8 mouse cellular contexts compared by ENCODE assay signal in genomic region chr7:45560843-45561623, GRCm38 (mm10). TPM values are rescaled to one million over a fixed set of nuclear protein-coding genes. Genes with fewer than 3 reads are reported as not detected.
DNase-seq lines count a peak whose midpoint lies in the region; ATAC-seq lines count a peak whose summit lies in the region.

No protein-coding gene starts in this region.

- H3K9ac ChIP-seq in hindbrain, embryonic 12.5 days = no peak overlapping the region

- DNase-seq in Muller cell, postnatal 12 days (ENCODE audit: inconsistent ontology term) = peak; percentile 39
- peak; percentile 75 for DNase-seq in cerebellum, adult 9-11 months
- peak; percentile 58 to 80 for DNase-seq in frontal cortex, postnatal 14 days (ENCODE audit: low spot score in 2 of 2)
- DNase-seq in layer of hippocampus, postnatal 14 days (ENCODE audit: low spot score in 2 of 2) = peak; percentile 71 to 80
- peak; percentile 86 for DNase-seq in lung, postnatal 14 days
- DNase-seq in retina, embryonic 14.5 days (ENCODE audit: low spot score) = peak; percentile 82
- peak; percentile 85 for DNase-seq in urinary bladder, postnatal 14 days (ENCODE audit: low spot score)

- H3K9me3 ChIP-seq in hindbrain, embryonic 12.5 days (replicated peaks) = no peaks in the 10 kb centered on the region

- H3K4me3 ChIP-seq in hindbrain, embryonic 12.5 days = no peak overlapping the region

- no peaks in the 10 kb centered on the region for H3K36me3 ChIP-seq in hindbrain, embryonic 12.5 days

- no peak overlapping the region for H3K27ac ChIP-seq in hindbrain, embryonic 12.5 days

- WGBS in hindbrain, embryonic 12.5 days = 25% methylated on average over 17 of the region's 17 CpGs

- peak; percentile 52; the same call in 1 of the 2 replicates for ATAC-seq in hindbrain, embryonic 12.5 days (ENCODE audit: low FRiP score)

- peak overlapping the region; percentile 4; the same call in 1 of the 2 replicates for H3K4me2 ChIP-seq in hindbrain, embryonic 12.5 days (replicated peaks)

- H3K27me3 ChIP-seq in hindbrain, embryonic 12.5 days = 0 out of 2 replicates have a peak, but pooled peaks cover 4% of the 10 kb centered on the region

- H3K4me1 ChIP-seq in hindbrain, embryonic 12.5 days = no peaks in the 10 kb centered on the region; the same call in 1 of the 2 replicates

RNA-seq across cellular contexts. Expression of gene Hsd17b14, which starts 6.3 kb away (rescaled TPM):
- 0.70 and 0.79 TPM in 2 replicates for polyA plus RNA-seq in hindbrain, embryonic 12.5 days (2016; fragmentation: Nextera tagmentation; extraction: Ambion mirVana)
- not detected for total RNA-seq in layer of hippocampus, postnatal 14 days (2021)

RNA-seq across cellular contexts. Expression of gene Bcat2, which starts 8.9 kb away (rescaled TPM):
- 35.2 and 36.9 TPM in 2 replicates for polyA plus RNA-seq in hindbrain, embryonic 12.5 days (2016; fragmentation: Nextera tagmentation; extraction: Ambion mirVana)
- 10 to 100 TPM; 21.4 to 27.2 TPM for total RNA-seq in layer of hippocampus, postnatal 14 days (2021)

RNA-seq across cellular contexts. Expression of gene Plekha4, which starts 34.9 kb away (rescaled TPM):
- polyA plus RNA-seq in hindbrain, embryonic 12.5 days (2016; fragmentation: Nextera tagmentation; extraction: Ambion mirVana) = 1.9 and 3.8 TPM in 2 replicates
- total RNA-seq in layer of hippocampus, postnatal 14 days (2021) = 1 to 10 TPM in 1 of 2 experiments, under 1 TPM in 1; 0.83 to 1.5 TPM

RNA-seq across cellular contexts. Expression of gene Ppp1r15a, which starts 35.0 kb away (rescaled TPM):
- polyA plus RNA-seq in hindbrain, embryonic 12.5 days (2016; fragmentation: Nextera tagmentation; extraction: Ambion mirVana) = 16.7 and 19.2 TPM in 2 replicates
- total RNA-seq in layer of hippocampus, postnatal 14 days (2021) = 10 to 100 TPM; 27.8 to 29.5 TPM

RNA-seq across cellular contexts. Expression of gene Nucb1, which starts 50.8 kb away (rescaled TPM):
- 144 and 147 TPM in 2 replicates for polyA plus RNA-seq in hindbrain, embryonic 12.5 days (2016; fragmentation: Nextera tagmentation; extraction: Ambion mirVana)
- 100 to 1,000 TPM in 1 of 2 experiments, 10 to 100 TPM in 1; 97.1 to 109 TPM for total RNA-seq in layer of hippocampus, postnatal 14 days (2021)
